Mouse (Mus musculus) liver, postnatal 0 days (tissue): ENCODE data around the gene Ube2c.

Experiments
- CTCF ChIP-seq: sonication (generic); IDR thresholded peaks from 2 replicates; pipeline ENCODE4 v1.5.1; 2016; ENCODE audit warnings: antibody characterized with exemption, low read depth
- EP300 ChIP-seq: IDR thresholded peaks from 2 replicates; pipeline ENCODE4 v1.6.1; 2016; ENCODE audit warnings: antibody characterized with exemption, low read depth, mild to moderate bottlenecking

DNA sequence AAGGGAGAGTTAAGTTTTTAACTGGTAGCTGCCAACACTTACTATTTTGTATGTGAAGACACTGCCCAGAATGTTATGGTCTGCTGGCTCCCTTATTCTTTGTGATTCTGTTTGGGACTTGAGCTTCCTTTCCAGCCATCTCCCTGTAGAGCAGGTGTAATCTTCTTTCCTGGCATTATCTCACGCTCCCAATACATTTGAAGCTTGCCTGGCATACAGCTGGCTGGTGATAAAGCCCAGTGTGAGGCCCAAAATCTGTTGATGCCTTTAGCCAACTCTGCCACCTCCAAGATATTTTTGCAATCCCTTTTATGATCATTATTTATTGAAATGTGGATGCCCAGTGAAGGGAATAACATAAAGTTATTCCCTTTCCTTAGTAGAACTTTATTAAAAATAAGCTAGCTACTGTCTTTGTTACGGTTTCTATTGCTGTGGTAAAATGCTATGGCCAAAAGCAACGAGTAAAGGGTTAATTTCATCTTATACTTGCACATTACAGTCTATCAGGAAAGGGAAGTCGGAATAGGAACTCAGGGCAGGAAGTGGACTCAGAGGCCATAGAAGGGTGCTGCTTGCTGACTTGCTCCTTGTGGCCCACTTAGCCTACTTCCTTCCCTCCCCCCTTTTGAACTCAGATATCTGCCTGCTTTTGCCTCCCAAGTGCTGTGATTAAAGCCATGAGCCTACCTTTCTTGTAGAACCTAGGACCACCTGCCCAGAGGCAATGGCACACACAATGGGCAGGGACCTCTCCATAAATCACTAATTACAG lies 9.5 kb upstream of the Ube2c start:
- TF ChIP-seq EP300 (peak; percentile 99), CTCF (no peak)
